Mouse (Mus musculus) effector memory CD4-positive, alpha-beta T cell, adult 7 months (primary cell): ENCODE results near the gene Dmd. TPM values are rescaled to one million over a fixed set of nuclear protein-coding genes. Genes with fewer than 3 reads are reported as not detected.

Source experiments
- polyA plus RNA-seq: library from polyadenylated mRNA; unstranded; fragments of 100-300 nt; shearing (Covaris generic); gene quantifications from one replicate; pipeline ENCODE4 v1.2.1, GENCODE M21; 2017

Dmd gene
- polyA plus RNA-seq: 1.2 TPM

DNA sequence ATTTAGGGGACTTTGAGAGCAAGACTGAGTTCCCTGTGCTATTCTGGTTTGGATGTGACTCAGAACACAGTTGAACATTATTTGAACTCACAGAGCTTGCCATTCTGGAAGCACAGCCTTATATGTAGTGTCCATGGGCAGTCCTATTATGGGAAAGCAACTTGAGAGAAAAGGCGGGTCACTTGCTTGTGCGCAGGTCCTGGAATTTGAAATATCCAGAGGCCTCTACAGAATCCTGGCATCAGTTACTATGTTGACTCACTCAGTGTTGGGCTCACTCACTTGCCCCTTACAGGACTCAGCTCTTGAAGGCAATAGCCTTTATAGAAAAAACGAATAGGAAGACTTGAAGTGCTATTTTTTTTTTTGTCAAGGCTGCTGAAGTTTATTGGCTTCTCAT, at the start of gene Dmd:
TSS of gene Dmd (plus strand) at position 241 of the 400 bp plus-strand sequence.

DNA sequence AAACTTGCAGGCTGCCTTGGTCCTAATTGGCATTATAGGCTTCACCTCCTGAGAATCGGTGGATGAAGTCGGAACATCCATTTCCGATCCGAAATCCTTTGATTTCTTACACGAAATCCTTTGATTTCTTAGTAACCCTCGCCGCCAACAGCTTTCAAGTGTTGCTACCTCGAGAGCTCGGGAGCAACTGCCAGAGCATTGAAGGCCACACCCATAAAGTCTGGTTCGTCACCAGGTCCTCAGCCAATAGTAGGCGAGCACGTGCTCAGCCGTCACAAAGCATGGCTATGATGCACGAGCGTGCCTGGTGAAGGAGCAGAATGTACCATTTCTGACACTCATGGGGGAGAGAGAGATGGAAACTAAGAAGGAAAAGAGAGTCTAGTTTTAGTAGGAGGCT, 538.9 kb downstream of the Dmd start, which contains the start of gene Tsga8:
TSS of gene Tsga8 (minus strand) at position 327 of the 400 bp plus-strand sequence.

DNA sequence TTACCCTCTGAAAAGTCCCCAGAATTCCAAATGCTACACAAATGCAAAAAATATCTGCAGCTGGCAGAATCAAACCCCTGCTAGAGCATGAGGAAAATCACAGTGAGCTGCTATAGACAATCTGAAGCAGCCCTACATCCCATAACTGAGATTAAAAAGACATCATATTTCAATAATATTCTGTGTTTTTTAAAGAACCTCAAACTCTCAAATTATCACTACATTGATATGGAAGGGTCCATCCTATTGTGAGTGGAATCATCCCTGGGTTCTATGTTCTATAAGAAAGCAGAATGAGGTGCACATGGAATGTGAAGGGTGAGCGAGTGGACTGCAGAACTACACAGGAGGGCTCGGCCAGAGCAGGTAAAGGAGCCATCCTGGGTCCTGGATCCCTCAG, 2300.7 kb downstream of the Dmd start, which contains the start of gene Fthl17a:
TSS of gene Fthl17a (plus strand) at position 301 of the 400 bp plus-strand sequence.

